ENCODE assay signal across 13 mouse cellular contexts in genomic region chr10:105772821-105773302, GRCm38 (mm10).
DNase-seq lines count a peak whose midpoint lies in the region; ATAC-seq lines count a peak whose summit lies in the region.
"Had no signal": no experiment of that assay in that cellular context is flagged by ENCODE, and none has a peak within 500 bp of the region (broad histone marks: within the 10 kb centered on the region; RNA-seq: fewer than 3 reads in every experiment).

No protein-coding gene starts in this region.

- no peaks in the 10 kb centered on the region for H3K27me3 ChIP-seq in heart, embryonic 11.5 days (ENCODE audit: control insufficient read depth, insufficient read depth, low read length)
- no peaks in the 10 kb centered on the region for H3K27me3 ChIP-seq in heart, embryonic 10.5 days (ENCODE audit: insufficient read depth, poor library complexity, severe bottlenecking)
- no peaks in the 10 kb centered on the region for H3K27me3 ChIP-seq in lung, embryonic 15.5 days
- no peaks in the 10 kb centered on the region for H3K27me3 ChIP-seq in limb, embryonic 12.5 days
- no peaks in the 10 kb centered on the region for H3K27me3 ChIP-seq in neural tube, embryonic 14.5 days (ENCODE audit: control insufficient read depth, insufficient read depth, low read length)
- H3K27me3 ChIP-seq: CH12.LX; embryonic facial prominence, embryonic 15.5 days; heart, embryonic 13.5 days; Patski had no signal

- H3K36me3 ChIP-seq in heart, embryonic 11.5 days (ENCODE audit: control insufficient read depth, insufficient read depth, low read length) = no peaks in the 10 kb centered on the region
- no peaks in the 10 kb centered on the region for H3K36me3 ChIP-seq in heart, embryonic 10.5 days
- no peaks in the 10 kb centered on the region for H3K36me3 ChIP-seq in lung, embryonic 15.5 days
- no peaks in the 10 kb centered on the region; the same call in 1 of the 2 replicates for H3K36me3 ChIP-seq in limb, embryonic 12.5 days
- H3K36me3 ChIP-seq in neural tube, embryonic 14.5 days (ENCODE audit: control insufficient read depth, insufficient read depth, low read length) = no peaks in the 10 kb centered on the region
- H3K36me3 ChIP-seq: embryonic facial prominence, embryonic 15.5 days had no signal

- no peak overlapping the region for H3K4me2 ChIP-seq in heart, embryonic 11.5 days
- H3K4me2 ChIP-seq in lung, embryonic 15.5 days = no peak overlapping the region
- no peak overlapping the region for H3K4me2 ChIP-seq in limb, embryonic 12.5 days
- no peak overlapping the region for H3K4me2 ChIP-seq in neural tube, embryonic 14.5 days (ENCODE audit: low read depth, low read length)
- H3K4me2 ChIP-seq: embryonic facial prominence, embryonic 15.5 days; heart, embryonic 13.5 days had no signal

- 0 out of 2 replicates have a peak, but pooled peaks have one; percentile 18 for ATAC-seq in heart, embryonic 11.5 days (replicated peaks; ENCODE audit: insufficient number of reproducible peaks, low FRiP score, low TSS enrichment)
- peak; percentile 39; the same call in 1 of the 2 replicates for ATAC-seq in lung, embryonic 15.5 days (ENCODE audit: borderline replicate concordance, extremely low read depth, low FRiP score, low TSS enrichment)
- 0 out of 2 replicates have a peak, but pooled peaks have one; percentile 38 for ATAC-seq in limb, embryonic 12.5 days (ENCODE audit: insufficient number of reproducible peaks, insufficient read depth, low FRiP score, low TSS enrichment, low read depth)
- peak; percentile 42 for ATAC-seq in neural tube, embryonic 14.5 days (ENCODE audit: low read depth)
- ATAC-seq: Patski had no signal

- no peak overlapping the region for H3K4me3 ChIP-seq in heart, embryonic 11.5 days (ENCODE audit: low read depth, low read length)
- H3K4me3 ChIP-seq in heart, embryonic 10.5 days = no peak overlapping the region
- no peak overlapping the region for H3K4me3 ChIP-seq in lung, embryonic 15.5 days
- no peak overlapping the region for H3K4me3 ChIP-seq in limb, embryonic 12.5 days (replicated peaks)
- no peak overlapping the region for H3K4me3 ChIP-seq in neural tube, embryonic 14.5 days (ENCODE audit: low read depth, low read length)
- H3K4me3 ChIP-seq: embryonic facial prominence, embryonic 15.5 days; heart, embryonic 13.5 days had no signal

- no peaks in the 10 kb centered on the region for H3K4me1 ChIP-seq in heart, embryonic 11.5 days (ENCODE audit: control insufficient read depth, insufficient read depth, low read length)
- H3K4me1 ChIP-seq in heart, embryonic 10.5 days = no peaks in the 10 kb centered on the region
- no peaks in the 10 kb centered on the region for H3K4me1 ChIP-seq in lung, embryonic 15.5 days
- H3K4me1 ChIP-seq in limb, embryonic 12.5 days (replicated peaks) = no peaks in the 10 kb centered on the region
- no peaks in the 10 kb centered on the region for H3K4me1 ChIP-seq in neural tube, embryonic 14.5 days (ENCODE audit: control insufficient read depth, insufficient read depth, low read length)
- H3K4me1 ChIP-seq: embryonic facial prominence, embryonic 15.5 days; heart, embryonic 13.5 days had no signal

- no peak overlapping the region for H3K27ac ChIP-seq in heart, embryonic 11.5 days (ENCODE audit: low read depth, low read length)
- no peak overlapping the region for H3K27ac ChIP-seq in heart, embryonic 10.5 days
- H3K27ac ChIP-seq in lung, embryonic 15.5 days = no peak overlapping the region
- no peak overlapping the region for H3K27ac ChIP-seq in limb, embryonic 12.5 days
- no peak overlapping the region for H3K27ac ChIP-seq in neural tube, embryonic 14.5 days (ENCODE audit: low read depth, low read length)
- H3K27ac ChIP-seq: embryonic facial prominence, embryonic 15.5 days; heart, embryonic 13.5 days had no signal

- WGBS in heart, embryonic 11.5 days (ENCODE audit: insufficient replicate concordance) = 85% methylated on average over 9 of the region's 9 CpGs
- WGBS in heart, embryonic 10.5 days = 92% methylated on average over 9 of the region's 9 CpGs
- 85% methylated on average over 9 of the region's 9 CpGs for WGBS in lung, embryonic 15.5 days
- WGBS in limb, embryonic 12.5 days = 88% methylated on average over 9 of the region's 9 CpGs
- WGBS in neural tube, embryonic 14.5 days = 90% methylated on average over 9 of the region's 9 CpGs

- no peaks in the 10 kb centered on the region for H3K9me3 ChIP-seq in heart, embryonic 11.5 days (replicated peaks; ENCODE audit: control insufficient read depth, low read length)
- H3K9me3 ChIP-seq in heart, embryonic 10.5 days = no peaks in the 10 kb centered on the region
- no peaks in the 10 kb centered on the region for H3K9me3 ChIP-seq in lung, embryonic 15.5 days
- no peaks in the 10 kb centered on the region for H3K9me3 ChIP-seq in limb, embryonic 12.5 days
- H3K9me3 ChIP-seq in neural tube, embryonic 14.5 days (ENCODE audit: control insufficient read depth, low read length) = no peaks in the 10 kb centered on the region
- H3K9me3 ChIP-seq: embryonic facial prominence, embryonic 15.5 days; heart, embryonic 13.5 days had no signal

- intact Hi-C loops in left cerebral cortex, postnatal 4 days (cut with DNase I) = loop anchor here (10.0 kb wide), 1 partner anchor 1988 kb away; no protein-coding TSS in a partner anchor

- no peak for DNase-seq in heart, embryonic 10.5 days (ENCODE audit: low spot score)
- DNase-seq in lung, adult 18-20 months = no peak
- DNase-seq in left cerebral cortex, postnatal 4 days = no peak
- DNase-seq: kidney, adult 11 months; thymus, postnatal 36 days had no signal

- no peak overlapping the region for H3K9ac ChIP-seq in heart, embryonic 11.5 days (ENCODE audit: low read depth, low read length)
- no peak overlapping the region for H3K9ac ChIP-seq in lung, embryonic 15.5 days
- H3K9ac ChIP-seq in limb, embryonic 12.5 days (replicated peaks) = no peak overlapping the region
- no peak overlapping the region for H3K9ac ChIP-seq in neural tube, embryonic 14.5 days (replicated peaks; ENCODE audit: low read depth, low read length)
- H3K9ac ChIP-seq: embryonic facial prominence, embryonic 15.5 days; heart, embryonic 13.5 days had no signal
